Mouse (Mus musculus) heart, adult 2 months (tissue): ENCODE results near the gene Lonp2. TPM values are rescaled to one million over a fixed set of nuclear protein-coding genes. Genes with fewer than 3 reads are reported as not detected.

Experiments used
- DNase-seq, 2 experiments: peaks; one replicate each; pipeline ENCODE4 v3.0.0; 2021
- H3K27ac ChIP-seq: fragments of 200-600 bp; 2 replicates; pipeline ENCODE4 v1.8.1; 2022
- H3K27me3 ChIP-seq: fragments of 200-500 bp; 2 replicates; pipeline ENCODE4 v1.6.1; 2012; ENCODE audit warnings: mild to moderate bottlenecking, low read length, inconsistent platforms, mixed read lengths; ENCODE audit not compliant: control insufficient read depth, insufficient read depth
- H3K36me3 ChIP-seq: fragments of 200-500 bp; 2 replicates; pipeline ENCODE4 v1.6.1; 2012; ENCODE audit warnings: low read length, inconsistent platforms; ENCODE audit not compliant: control insufficient read depth, insufficient read depth
- H3K4me1 ChIP-seq: fragments of 200-500 bp; 2 replicates; pipeline ENCODE4 v1.6.1; 2011; ENCODE audit warnings: low read length; ENCODE audit not compliant: control insufficient read depth, insufficient read depth
- H3K4me3 ChIP-seq: fragments of 200-600 bp; 2 replicates; pipeline ENCODE4 v1.8.1; 2022
- H3K79me2 ChIP-seq: fragments of 200-500 bp; replicated peaks from 2 replicates; pipeline ENCODE4 v1.6.1; 2012; ENCODE audit warnings: mild to moderate bottlenecking, inconsistent platforms, low read length, moderate library complexity, mixed read lengths; ENCODE audit not compliant: control insufficient read depth, insufficient read depth
- H3K9ac ChIP-seq: fragments of 200-500 bp; 2 replicates; pipeline ENCODE4 v1.6.1; 2012; ENCODE audit warnings: low read depth, mild to moderate bottlenecking, control low read depth, inconsistent platforms, low read length, mixed read lengths
- CTCF ChIP-seq: fragments of 200-600 bp; IDR thresholded peaks from 2 replicates; pipeline ENCODE4 v1.8.1; 2022; ENCODE audit warnings: antibody characterized with exemption, mild to moderate bottlenecking, moderate library complexity
- EP300 ChIP-seq: fragments of 200-500 bp; IDR thresholded peaks from 2 replicates; pipeline ENCODE4 v1.6.1; 2011; ENCODE audit warnings: low read depth, low read length, control low read depth; ENCODE audit not compliant: insufficient read depth
- POLR2A ChIP-seq: fragments of 200-500 bp; IDR thresholded peaks from 2 replicates; pipeline ENCODE4 v1.6.1; 2011; ENCODE audit warnings: mild to moderate bottlenecking, low read depth, low read length, control low read depth; ENCODE audit not compliant: insufficient read depth
- WGBS: fragments of 180-500 bp; shearing (Covaris S2); methylation state at CpG from one replicate; pipeline ENCODE4 v1.1.7; 2018; 5-methylcytosine and 5-hydroxymethylcytosine counted together
- intact Hi-C: fragments of 180-260 bp; cut with DNase I; formaldehyde crosslinking; loops from one replicate; pipeline ENCODE4 v1.15.1; 2025
- polyA plus RNA-seq: library from polyadenylated mRNA; depleted of rRNA; stranded (reverse); fragments of >200 nt; gene quantifications from 2 replicates; pipeline ENCODE4 v1.2.3, GENCODE M21; 2012
- total RNA-seq, 2 experiments: library from RNA; stranded (reverse); gene quantifications; 2 replicates each; pipeline ENCODE4 v1.2.3; 2021

The Lonp2 gene
- total and polyA plus RNA-seq, 3 experiments: 53.4 to 81.5 (median 69.9) TPM

DNA sequence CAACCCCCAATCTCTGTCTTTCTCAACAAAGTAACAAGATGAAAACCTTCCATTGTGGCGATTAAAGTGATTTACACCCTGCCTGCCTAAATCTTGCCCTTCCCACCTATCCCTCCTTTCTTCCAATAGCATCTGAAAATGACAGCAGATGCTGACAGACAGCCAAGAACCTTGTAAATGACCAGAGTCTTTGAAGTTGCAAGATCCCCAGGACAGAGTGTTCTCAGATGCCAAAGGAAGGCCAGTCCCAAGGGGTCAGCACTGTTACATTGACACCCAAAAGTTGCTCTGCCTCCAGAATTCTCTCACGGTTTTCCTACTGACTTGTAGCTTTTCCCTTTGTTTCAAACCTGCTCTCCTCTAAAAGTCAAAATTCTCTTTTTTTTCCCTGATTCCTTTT, 126.0 kb downstream of the Lonp2 start:
- DNase-seq: no peak
- H3K27ac ChIP-seq: no peak overlapping the region
- intact Hi-C loops: loop anchor here (5.0 kb wide), 2 partner anchors 92 to 152 kb away; no protein-coding TSS in a partner anchor
- H3K4me3 ChIP-seq: no peak overlapping the region
- H3K36me3 ChIP-seq: no peaks in the 10 kb centered on the region; the same call in 1 of the 2 replicates
- peaks cover 3% of the 10 kb centered on the region; the same call in 1 of the 2 replicates for H3K4me1 ChIP-seq
- H3K79me2 ChIP-seq: no peaks in the 10 kb centered on the region
- H3K9ac ChIP-seq: no peak overlapping the region
- WGBS: 41% methylated on average over 2 of the region's 2 CpGs
- no peaks in the 10 kb centered on the region; the same call in 1 of the 2 replicates for H3K27me3 ChIP-seq
- TF ChIP-seq POLR2A (no peak), CTCF (no peak), EP300 (no peak)

DNA sequence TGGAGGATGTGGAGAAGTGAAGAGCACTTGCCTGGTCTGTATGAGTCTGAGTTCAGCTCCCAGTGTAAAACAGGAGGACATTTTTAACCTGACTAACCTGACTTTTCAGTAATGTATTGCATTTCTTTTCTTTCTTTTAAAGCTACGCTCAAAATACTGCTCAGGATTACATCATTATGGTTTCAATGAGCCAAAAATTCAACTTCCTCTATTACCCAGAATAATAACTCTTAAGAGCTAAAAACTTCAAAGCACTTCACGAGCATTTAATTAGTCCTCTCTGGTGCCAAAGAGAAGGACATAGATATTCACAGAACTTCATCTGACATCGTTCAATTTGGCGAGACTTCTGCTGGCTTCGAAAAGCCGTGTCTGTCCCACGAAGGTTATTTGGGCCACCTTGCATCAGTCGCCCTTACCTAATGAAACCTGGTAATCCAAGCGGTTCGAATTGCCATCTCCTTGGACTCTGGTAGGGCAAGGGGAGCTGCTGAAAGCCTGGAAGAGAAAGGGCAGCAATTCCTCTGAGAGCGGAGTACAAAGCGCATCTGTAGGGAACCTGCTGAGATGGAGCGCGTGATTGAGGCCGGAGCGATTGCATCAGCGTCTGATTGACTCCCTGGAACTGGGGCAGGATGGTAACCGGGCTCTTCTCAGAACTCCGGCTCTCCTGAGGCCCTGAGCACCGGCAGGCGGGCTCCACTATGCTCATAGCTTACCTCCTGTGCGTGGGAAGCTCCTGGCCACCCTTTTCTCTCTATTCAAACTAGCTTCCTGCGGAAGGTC, 133.3 kb downstream of the Lonp2 start:
- TF ChIP-seq EP300: no peak
- TF ChIP-seq CTCF: no peak
- TF ChIP-seq POLR2A: no peak
- peak overlapping the region; percentile 68 for H3K27ac ChIP-seq
- DNase-seq: peak; percentile 47 to 51
- H3K9ac ChIP-seq: peak overlapping the region; percentile 36
- H3K27me3 ChIP-seq: no peaks in the 10 kb centered on the region
- H3K4me3 ChIP-seq: peak overlapping the region; percentile 38
- intact Hi-C loops: no loop called here
- H3K36me3 ChIP-seq: no peaks in the 10 kb centered on the region
- H3K4me1 ChIP-seq: no peaks in the 10 kb centered on the region
- no peaks in the 10 kb centered on the region for H3K79me2 ChIP-seq
- 31% methylated on average over 23 of the region's 23 CpGs for WGBS

- Histone ChIP-seq H3K36me3 (no peaks in the 10 kb centered on the region), H3K4me3 (no peak overlapping the region), H3K79me2 (no peaks in the 10 kb centered on the region), H3K27me3 (no peaks in the 10 kb centered on the region), H3K9ac (no peak overlapping the region), H3K4me1 (no peaks in the 10 kb centered on the region), H3K27ac (no peak overlapping the region)
- intact Hi-C loops: no loop called here
- no peak for DNase-seq
- no peak for TF ChIP-seq CTCF
- no peak for TF ChIP-seq EP300
- no peak for TF ChIP-seq POLR2A
- 75% methylated on average over 3 of the region's 3 CpGs for WGBS
Observed at GRCm38 (mm10) chr8:86758651-86759050, 134.8 kb downstream of the Lonp2 start.

DNA sequence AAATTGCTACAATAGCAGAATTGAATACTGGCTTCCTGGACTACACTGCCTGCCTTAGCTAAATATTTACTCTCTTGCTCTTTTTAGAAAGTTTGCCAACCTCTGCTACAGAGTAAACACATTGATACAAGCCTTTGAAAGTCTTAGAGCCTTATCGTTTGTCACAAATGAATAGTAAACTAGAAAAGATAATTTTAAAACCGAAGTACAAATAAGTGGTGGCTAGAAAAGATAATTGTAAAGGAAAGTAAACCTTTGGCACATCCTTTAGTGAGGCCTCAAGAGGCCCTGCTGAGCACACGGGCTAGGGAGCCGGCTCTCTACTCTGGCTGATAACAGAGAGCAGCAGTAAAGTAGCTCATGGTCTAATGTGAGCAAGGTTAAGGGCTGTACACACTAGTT, 135.2 kb downstream of the Lonp2 start:
- 23% methylated on average over 4 of the region's 4 CpGs for WGBS
- TF ChIP-seq CTCF: no peak
- no peak for TF ChIP-seq EP300
- TF ChIP-seq POLR2A: no peak
- no peak overlapping the region for H3K27ac ChIP-seq

DNA sequence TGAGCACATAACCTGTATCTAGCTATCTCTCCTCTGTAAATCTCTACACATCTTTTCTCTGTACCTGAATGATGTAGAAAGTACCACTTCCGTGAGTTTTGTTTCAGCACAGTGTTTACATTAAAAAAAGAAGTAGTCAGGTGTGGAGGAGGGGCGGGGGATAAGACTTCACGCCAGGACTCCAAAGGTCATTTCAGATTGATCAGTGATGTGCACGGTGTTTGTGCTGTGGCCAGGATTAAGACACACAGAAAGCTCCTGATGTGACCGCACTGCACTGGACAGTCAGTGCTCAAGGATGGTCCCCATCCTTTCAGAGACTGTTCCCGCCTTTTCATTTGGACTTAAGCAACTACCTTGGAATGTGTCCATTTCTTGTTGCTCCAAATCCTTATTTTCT, 136.9 kb downstream of the Lonp2 start:
- Histone ChIP-seq H3K36me3 (no peaks in the 10 kb centered on the region), H3K9ac (no peak overlapping the region), H3K27me3 (no peaks in the 10 kb centered on the region), H3K4me1 (no peaks in the 10 kb centered on the region), H3K27ac (no peak overlapping the region), H3K4me3 (no peak overlapping the region), H3K79me2 (no peaks in the 10 kb centered on the region)
- WGBS: 83% methylated on average over 6 of the region's 6 CpGs
- DNase-seq: no peak
- TF ChIP-seq EP300 (no peak), CTCF (no peak), POLR2A (no peak)
- intact Hi-C loops: no loop called here

More for the DNA sequence above, 135.2 kb downstream of the Lonp2 start:
- Histone ChIP-seq H3K4me1 (no peaks in the 10 kb centered on the region), H3K9ac (no peak overlapping the region), H3K4me3 (no peak overlapping the region), H3K27me3 (no peaks in the 10 kb centered on the region), H3K79me2 (no peaks in the 10 kb centered on the region), H3K36me3 (no peaks in the 10 kb centered on the region)
- intact Hi-C loops: no loop called here
- no peak for DNase-seq

DNA sequence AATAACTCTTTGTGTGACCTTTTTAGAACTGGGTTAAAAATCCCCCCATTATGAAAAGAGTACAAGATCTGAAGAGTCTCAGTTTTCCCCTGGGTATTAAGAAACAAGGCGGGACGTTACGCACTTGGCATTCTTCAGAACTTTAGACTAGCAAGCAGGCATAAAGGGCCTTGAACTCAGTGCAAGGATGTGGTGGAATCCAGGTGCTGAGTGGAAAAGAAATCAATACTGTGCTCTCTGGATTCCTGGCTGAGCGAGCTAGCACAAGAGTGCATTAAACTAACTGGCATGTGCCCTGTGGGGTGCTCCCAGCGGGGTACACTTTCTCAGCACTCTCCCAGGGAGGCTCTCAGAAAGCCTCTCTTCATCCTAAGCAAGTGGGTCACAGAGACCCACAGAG, 139.0 kb downstream of the Lonp2 start:
- TF ChIP-seq EP300 (no peak), POLR2A (no peak), CTCF (no peak)
- Histone ChIP-seq H3K4me1 (no peaks in the 10 kb centered on the region), H3K79me2 (no peaks in the 10 kb centered on the region), H3K36me3 (no peaks in the 10 kb centered on the region), H3K27me3 (no peaks in the 10 kb centered on the region), H3K27ac (no peak overlapping the region), H3K4me3 (no peak overlapping the region), H3K9ac (no peak overlapping the region)
- intact Hi-C loops: no loop called here
- DNase-seq: no peak
- WGBS: 81% methylated on average over 5 of the region's 5 CpGs
